Mouse (Mus musculus) cerebellum, adult 9-10 months (tissue): ENCODE measurements at regions not wholly inside any gene's neighbourhood (a gene's known extent, or its start where the extent isn't known, plus 50 kb on each side); places are given as distances from the start of the nearest gene placed in this dataset.

Source experiments
- DNase-seq: peaks from one replicate; pipeline ENCODE4 v3.0.0; 2022

GRCm38 (mm10) chr6:104309166-104309565 is 183.4 kb upstream of the Cntn6 start:
- DNase-seq = peak; percentile 89

DNA sequence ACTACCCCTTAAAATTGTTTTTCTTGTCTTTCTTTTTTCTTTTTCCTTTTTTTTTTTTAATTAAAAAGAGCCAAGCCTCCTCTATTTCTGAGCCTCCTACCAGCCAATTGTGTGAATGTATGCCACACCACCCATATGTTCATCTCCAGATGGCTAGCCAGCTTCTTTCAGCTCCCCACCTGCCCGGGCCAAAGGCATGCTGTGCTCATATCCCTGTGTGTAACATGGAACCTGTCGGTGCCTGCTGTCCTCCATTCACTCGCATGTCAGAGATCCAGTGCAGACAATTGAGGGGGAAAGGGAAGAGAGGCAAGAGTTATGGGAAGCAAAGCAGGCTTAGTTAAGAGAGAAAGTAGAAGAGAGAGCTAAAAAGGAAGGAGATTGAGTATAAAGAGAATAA is 179.6 kb upstream of the Cntn6 start:
- DNase-seq = peak; percentile 99

DNA sequence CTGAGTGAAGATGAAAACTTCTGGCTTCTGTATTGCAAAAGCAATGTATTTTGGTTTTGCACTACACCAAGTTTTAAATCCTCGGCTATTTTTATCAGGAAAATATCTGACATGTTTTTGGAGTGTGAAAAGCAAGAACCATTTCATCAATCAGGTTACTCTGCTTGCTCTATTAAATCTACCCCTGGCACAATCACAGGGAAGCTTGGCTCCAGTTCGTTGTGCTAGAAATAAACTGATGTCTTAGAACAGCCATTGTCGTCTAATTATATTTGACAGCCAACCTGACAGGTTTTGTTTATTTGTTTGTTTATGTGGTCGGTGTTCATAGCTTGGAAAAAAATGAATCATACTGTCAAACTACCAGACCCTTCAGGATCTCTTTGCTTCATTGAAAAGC is 174.1 kb upstream of the Cntn6 start:
- peak; percentile 90 for DNase-seq

- no peak for DNase-seq
These were observed 170.4 kb upstream of the Cntn6 start for GRCm38 (mm10) chr6:104322182-104322581.

DNA sequence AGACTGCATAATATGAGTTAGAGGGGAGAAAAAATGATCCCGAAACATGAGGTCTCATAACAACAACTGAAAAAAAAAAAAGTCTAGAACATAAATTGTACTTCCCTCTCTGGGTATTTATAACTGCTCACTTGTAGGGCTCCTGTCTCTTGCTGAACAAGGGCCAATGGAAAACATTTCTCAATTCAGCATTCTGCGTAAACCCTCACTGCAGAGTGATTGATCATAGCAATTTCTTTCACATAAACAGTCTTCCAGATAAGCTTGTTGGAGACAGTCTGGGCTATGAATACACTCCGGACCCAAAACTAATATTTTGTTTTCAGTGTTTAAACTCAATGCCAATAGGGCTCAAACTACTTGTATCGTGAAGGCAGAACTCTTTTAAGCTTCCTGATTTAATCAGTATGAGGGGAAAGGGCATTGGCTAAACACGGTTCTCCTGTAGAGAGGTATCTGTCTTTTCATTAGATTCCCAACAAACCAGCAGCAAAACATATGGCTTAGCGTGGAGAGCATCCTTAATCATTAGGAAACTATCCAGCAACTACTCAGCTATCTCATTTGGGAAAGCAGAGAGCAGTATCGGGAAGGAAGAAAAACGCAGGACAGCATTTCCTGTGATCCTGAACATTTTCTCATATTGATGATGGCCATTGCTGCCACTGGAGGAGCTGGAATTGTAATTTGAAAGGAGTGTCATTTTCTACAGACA is 153.3 kb upstream of the Cntn6 start:
- DNase-seq = no peak

DNA sequence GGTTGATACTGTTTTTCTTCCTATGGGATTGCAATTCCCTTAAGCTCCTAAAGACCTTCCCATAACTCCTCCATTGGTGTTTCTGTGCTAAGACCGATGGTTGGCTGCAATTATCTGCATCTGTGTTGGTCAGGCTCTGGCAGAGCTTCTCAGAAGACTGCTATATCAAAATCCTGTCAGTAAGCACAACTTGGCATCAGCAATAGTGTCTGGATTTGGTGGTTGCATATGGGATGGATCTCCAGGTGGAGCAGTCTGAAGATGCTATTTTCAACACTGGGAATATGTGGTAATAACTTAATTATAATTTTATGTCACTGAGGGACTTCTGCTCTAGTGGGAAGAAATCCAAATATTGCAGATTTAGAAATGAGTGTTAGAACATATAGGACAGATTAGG is 148.6 kb upstream of the Cntn6 start:
- DNase-seq = peak; percentile 40
